13 mouse cellular contexts compared by ENCODE assay signal in genomic region chr13:55843700-55844099, GRCm38 (mm10). TPM values are rescaled to one million over a fixed set of nuclear protein-coding genes. Genes with fewer than 3 reads are reported as not detected.
DNase-seq lines count a peak whose midpoint lies in the region; ATAC-seq and TF ChIP-seq lines count a peak whose summit lies in the region.
"Had no signal": no experiment of that assay in that cellular context is flagged by ENCODE, and none has a peak within 500 bp of the region (broad histone marks: within the 10 kb centered on the region; RNA-seq: fewer than 3 reads in every experiment).

No protein-coding gene starts in this region.

- no peak for DNase-seq in kidney, postnatal 0 days (ENCODE audit: low spot score)
- DNase-seq in kidney, postnatal 4 days: no peak
- peak; percentile 37 for DNase-seq in thymus, postnatal 4 days
- no peak for DNase-seq in thymus, adult 2 months
- DNase-seq in brain, embryonic 14.5 days (ENCODE audit: low read depth): no peak
- no peak for DNase-seq in spleen, postnatal 14 days (ENCODE audit: low spot score in 2 of 2)
- DNase-seq in cerebellum, adult 9-10 months: no peak
- DNase-seq: heart, adult 11 months; kidney, postnatal 10 days had no signal

- no peak overlapping the region for H3K4me3 ChIP-seq in kidney, postnatal 0 days (replicated peaks; ENCODE audit: low read depth, low read length)
- H3K4me3 ChIP-seq in thymus, adult 2 months (ENCODE audit: control insufficient read depth, insufficient read depth, low read length): no peak overlapping the region
- H3K4me3 ChIP-seq: forebrain, embryonic 13.5 days; hindbrain, embryonic 10.5 days; myocyte; stomach, embryonic 15.5 days had no signal

- H3K27me3 ChIP-seq in kidney, postnatal 0 days (ENCODE audit: insufficient read depth, low read length): peaks cover 55% of the 10 kb centered on the region
- no peaks in the 10 kb centered on the region; the same call in 1 of the 2 replicates for H3K27me3 ChIP-seq in thymus, adult 2 months (ENCODE audit: control insufficient read depth, insufficient read depth, low read length)

- H3K4me1 ChIP-seq in kidney, postnatal 0 days (replicated peaks; ENCODE audit: insufficient read depth, low read length): no peaks in the 10 kb centered on the region; the same call in 1 of the 2 replicates
- no peaks in the 10 kb centered on the region for H3K4me1 ChIP-seq in thymus, adult 2 months (replicated peaks; ENCODE audit: control insufficient read depth, insufficient read depth, low read length)

- no peak for TF ChIP-seq POLR2A in thymus, adult 2 months (IDR thresholded peaks at IDR 0.05; ENCODE audit: control insufficient read depth, extremely low read depth, insufficient read depth, low read length, poor library complexity)
- TF ChIP-seq POLR2A in brain, embryonic 14.5 days (IDR thresholded peaks at IDR 0.05; ENCODE audit: borderline replicate concordance, extremely low read depth, insufficient read depth, insufficient read length, poor library complexity, severe bottlenecking): no peak

- no peak overlapping the region for H3K9ac ChIP-seq in kidney, postnatal 0 days (ENCODE audit: low read depth, low read length)
- H3K9ac ChIP-seq: forebrain, embryonic 13.5 days; stomach, embryonic 15.5 days had no signal

- no peak overlapping the region for H3K27ac ChIP-seq in kidney, postnatal 0 days
- H3K27ac ChIP-seq in thymus, adult 2 months (ENCODE audit: control insufficient read depth, insufficient read depth, low read length): no peak overlapping the region
- H3K27ac ChIP-seq: forebrain, embryonic 13.5 days; hindbrain, embryonic 10.5 days; stomach, embryonic 15.5 days had no signal

- H3K36me3 ChIP-seq in kidney, postnatal 0 days (ENCODE audit: insufficient read depth, low read length): no peaks in the 10 kb centered on the region
- H3K36me3 ChIP-seq in thymus, adult 2 months (ENCODE audit: control insufficient read depth, insufficient read depth, low read length): no peaks in the 10 kb centered on the region
- H3K36me3 ChIP-seq: hindbrain, embryonic 10.5 days; stomach, embryonic 15.5 days had no signal

- WGBS in kidney, postnatal 0 days: 100% methylated on average over 1 of the region's 1 CpGs
- WGBS in thymus, adult 2 months: 97% methylated on average over 1 of the region's 1 CpGs

- no peak for ATAC-seq in kidney, postnatal 0 days (replicated peaks; ENCODE audit: low FRiP score, low read depth)
- ATAC-seq: forebrain, embryonic 13.5 days had no signal

- TF ChIP-seq CTCF in kidney, postnatal 0 days (IDR thresholded peaks at IDR 0.05; ENCODE audit: low read depth): peak; percentile 50
- TF ChIP-seq CTCF in thymus, adult 2 months (IDR thresholded peaks at IDR 0.05; ENCODE audit: borderline replicate concordance, control insufficient read depth, extremely low read depth, insufficient read depth, low read length, poor library complexity): no peak
- TF ChIP-seq CTCF in brain, embryonic 14.5 days (IDR thresholded peaks at IDR 0.05; ENCODE audit: borderline replicate concordance, extremely low read depth, insufficient read depth, insufficient read length): peak; percentile 42; the same call in 1 of the 2 replicates

- no peak overlapping the region for H3K4me2 ChIP-seq in kidney, postnatal 0 days (ENCODE audit: low read length)
- H3K4me2 ChIP-seq: forebrain, embryonic 13.5 days; stomach, embryonic 15.5 days had no signal

- H3K9me3 ChIP-seq in kidney, postnatal 0 days (replicated peaks; ENCODE audit: low read length): no peaks in the 10 kb centered on the region
- H3K9me3 ChIP-seq: stomach, embryonic 15.5 days had no signal

RNA-seq across cellular contexts. Expression of gene Pitx1, which starts 7.7 kb away (rescaled TPM):
- 0.08 TPM in 1 of 2 replicates, not detected in the other for polyA plus RNA-seq in kidney, postnatal 0 days (2015; fragmentation: Nextera tagmentation; extraction: Ambion mirVana)
- polyA plus RNA-seq in thymus, adult 2 months (2012; rRNA removed): 0.07 TPM in 1 of 2 replicates, not detected in the other
- polyA plus RNA-seq in brain, embryonic 14.5 days (2012; rRNA removed): 1.3 and 1.4 TPM in 2 replicates
- polyA plus RNA-seq: forebrain, embryonic 13.5 days; myocyte had no signal

RNA-seq across cellular contexts. Expression of gene Catsper3, which starts 59.3 kb away (rescaled TPM):
- polyA plus RNA-seq in kidney, postnatal 0 days (2015; fragmentation: Nextera tagmentation; extraction: Ambion mirVana): 0.10 and 0.14 TPM in 2 replicates
- not detected in 2 replicates for polyA plus RNA-seq in thymus, adult 2 months (2012; rRNA removed)
- 0.05 and 0.06 TPM in 2 replicates for polyA plus RNA-seq in brain, embryonic 14.5 days (2012; rRNA removed)
- polyA plus RNA-seq: hindbrain, embryonic 10.5 days; stomach, embryonic 15.5 days had no signal
